Mouse (Mus musculus): ENCODE results near the gene Wdtc1. TPM values are rescaled to one million over a fixed set of nuclear protein-coding genes. Genes with fewer than 3 reads are reported as not detected.
A peak's percentile ranks its signal among the peaks of the same experiment; 100 is the strongest.

Wdtc1 gene
- total RNA-seq, 4 experiments from 2014 or later = 77.3 to 94.3 (median 79.2) TPM

GRCm38 (mm10) chr4:133375812-133376577 lies 22.7 kb upstream of the Wdtc1 start:
- DNase-seq (ENCODE audit: low spot score) = no peak

GRCm38 (mm10) chr4:133374011-133374410 lies 20.7 kb upstream of the Wdtc1 start:
- DNase-seq (ENCODE audit: low spot score) = no peak

GRCm38 (mm10) chr4:133372278-133372665 lies 19.0 kb upstream of the Wdtc1 start:
- no peak for DNase-seq (ENCODE audit: low spot score)

GRCm38 (mm10) chr4:133371621-133372277 lies 18.5 kb upstream of the Wdtc1 start:
- DNase-seq (ENCODE audit: low spot score) = no peak

GRCm38 (mm10) chr4:133370298-133371274 lies 17.3 kb upstream of the Wdtc1 start:
- no peak for DNase-seq (ENCODE audit: low spot score)

- DNase-seq (ENCODE audit: low spot score) = peak; percentile 95
These were observed 16.4 kb upstream of the Wdtc1 start, which contains the start of gene Slc9a1 for GRCm38 (mm10) chr4:133369553-133370297. Gene Slc9a1, plus strand, starts transcription at chr4:133369706.

GRCm38 (mm10) chr4:133354641-133355040 lies 1.4 kb upstream of the Wdtc1 start:
- no peak for DNase-seq (ENCODE audit: low spot score)

- no peak for DNase-seq (ENCODE audit: low spot score)
These were observed 484 bp downstream of the Wdtc1 start for GRCm38 (mm10) chr4:133352797-133353196.

GRCm38 (mm10) chr4:133348051-133348775 lies 5.1 kb downstream of the Wdtc1 start:
- DNase-seq (ENCODE audit: low spot score) = no peak

- no peak for DNase-seq (ENCODE audit: low spot score)
These were observed 5.7 kb downstream of the Wdtc1 start for GRCm38 (mm10) chr4:133347624-133348023.

GRCm38 (mm10) chr4:133346577-133346976 lies 6.7 kb downstream of the Wdtc1 start:
- DNase-seq (ENCODE audit: low spot score) = no peak

GRCm38 (mm10) chr4:133345702-133346101 lies 7.6 kb downstream of the Wdtc1 start:
- DNase-seq (ENCODE audit: low spot score) = no peak

GRCm38 (mm10) chr4:133344112-133344511 lies 9.2 kb downstream of the Wdtc1 start:
- peak; percentile 38 for DNase-seq (ENCODE audit: low spot score)

GRCm38 (mm10) chr4:133340217-133340616 lies 13.1 kb downstream of the Wdtc1 start:
- no peak for DNase-seq (ENCODE audit: low spot score)

GRCm38 (mm10) chr4:133339148-133339749 lies 14.0 kb downstream of the Wdtc1 start:
- DNase-seq (ENCODE audit: low spot score) = peak; percentile 95

- DNase-seq (ENCODE audit: low spot score) = no peak
These were observed 14.7 kb downstream of the Wdtc1 start for GRCm38 (mm10) chr4:133338521-133339095.

- DNase-seq (ENCODE audit: low spot score) = no peak
These were observed 15.3 kb downstream of the Wdtc1 start for GRCm38 (mm10) chr4:133337833-133338520.

GRCm38 (mm10) chr4:133333306-133333705 lies 20.0 kb downstream of the Wdtc1 start:
- DNase-seq (ENCODE audit: low spot score) = no peak

- no peak for DNase-seq (ENCODE audit: low spot score)
These were observed 23.0 kb downstream of the Wdtc1 start for GRCm38 (mm10) chr4:133330296-133330695.
